Mouse (Mus musculus) bone marrow macrophage, adult 2 months (primary cell): ENCODE results near the gene Susd6.

Source experiments
- CTCF ChIP-seq: IDR thresholded peaks from 2 replicates; pipeline ENCODE4 v1.5.1; 2012; ENCODE audit warnings: low read depth, mild to moderate bottlenecking, low read length, moderate library complexity
- POLR2A ChIP-seq: IDR thresholded peaks from 2 replicates; pipeline ENCODE4 v1.6.1; 2012; ENCODE audit warnings: mild to moderate bottlenecking, low read depth, low read length, borderline replicate concordance

- TF ChIP-seq POLR2A (no peak), CTCF (no peak)
Measured at GRCm38 (mm10) chr12:80776046-80776634, 14.2 kb upstream of the Susd6 start.
